Mouse (Mus musculus): Measurements from ENCODE around the gene Cdh4.

DNA sequence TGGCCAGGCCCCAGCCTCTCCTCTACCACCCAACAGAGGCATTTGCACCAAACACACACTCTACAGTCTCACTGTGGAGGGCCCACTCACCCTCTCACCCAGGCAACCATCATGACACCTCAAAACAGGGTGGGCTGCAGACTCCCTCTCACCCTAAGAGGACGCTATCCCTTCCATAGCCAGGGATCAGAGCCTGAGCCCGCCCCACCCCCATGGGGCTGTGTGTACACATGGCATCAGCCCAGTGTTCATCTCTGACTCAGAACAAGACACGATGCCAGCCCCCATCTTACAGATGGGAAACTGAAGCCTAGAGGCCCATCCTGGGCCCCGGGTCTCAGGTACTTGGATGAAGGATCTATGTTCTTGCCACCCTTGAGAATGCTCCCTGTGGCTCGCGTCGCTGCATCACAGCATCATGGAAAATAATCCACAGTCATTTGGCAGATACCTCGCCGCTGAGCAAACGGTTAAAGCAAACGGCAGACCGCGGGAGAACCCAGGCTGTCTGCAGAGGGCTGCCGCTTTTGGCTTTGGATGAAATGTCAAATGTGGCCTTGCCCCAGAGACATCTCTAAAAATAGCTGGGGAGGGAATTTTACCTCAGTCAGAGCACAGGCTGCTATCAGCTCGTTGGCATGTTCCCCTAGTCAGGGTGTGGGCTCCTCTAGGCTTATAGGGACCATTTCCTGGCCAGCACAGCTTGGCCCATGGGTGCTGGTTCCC lies 198.5 kb downstream of the Cdh4 start:
- TF ChIP-seq GATA1 (IDR thresholded peaks at IDR 0.05; ENCODE audit: borderline replicate concordance, low read length) = no peak
- no peak for TF ChIP-seq FLI1 (IDR thresholded peaks at IDR 0.05; ENCODE audit: low read length)
